Mouse (Mus musculus) cortical plate, adult 2 months (tissue): ENCODE data around the gene Mapk10.

Experiments
- CTCF ChIP-seq: fragments of 200-500 bp; IDR thresholded peaks from 2 replicates; pipeline ENCODE4 v1.5.1; 2011; ENCODE audit warnings: mild to moderate bottlenecking, control low read depth, low read length; ENCODE audit not compliant: insufficient read depth; ENCODE audit errors: extremely low read depth
- POLR2A ChIP-seq: fragments of 200-500 bp; IDR thresholded peaks from 2 replicates; pipeline ENCODE4 v1.6.1; 2011; ENCODE audit warnings: mild to moderate bottlenecking, low read length, control low read depth; ENCODE audit not compliant: insufficient read depth; ENCODE audit errors: extremely low read depth

- TF ChIP-seq POLR2A (no peak), CTCF (no peak)
These were observed 70.2 kb downstream of the Mapk10 start for GRCm38 (mm10) chr5:103140935-103141334.
